Mouse (Mus musculus): Measurements from ENCODE around the gene Heatr5a.

DNA sequence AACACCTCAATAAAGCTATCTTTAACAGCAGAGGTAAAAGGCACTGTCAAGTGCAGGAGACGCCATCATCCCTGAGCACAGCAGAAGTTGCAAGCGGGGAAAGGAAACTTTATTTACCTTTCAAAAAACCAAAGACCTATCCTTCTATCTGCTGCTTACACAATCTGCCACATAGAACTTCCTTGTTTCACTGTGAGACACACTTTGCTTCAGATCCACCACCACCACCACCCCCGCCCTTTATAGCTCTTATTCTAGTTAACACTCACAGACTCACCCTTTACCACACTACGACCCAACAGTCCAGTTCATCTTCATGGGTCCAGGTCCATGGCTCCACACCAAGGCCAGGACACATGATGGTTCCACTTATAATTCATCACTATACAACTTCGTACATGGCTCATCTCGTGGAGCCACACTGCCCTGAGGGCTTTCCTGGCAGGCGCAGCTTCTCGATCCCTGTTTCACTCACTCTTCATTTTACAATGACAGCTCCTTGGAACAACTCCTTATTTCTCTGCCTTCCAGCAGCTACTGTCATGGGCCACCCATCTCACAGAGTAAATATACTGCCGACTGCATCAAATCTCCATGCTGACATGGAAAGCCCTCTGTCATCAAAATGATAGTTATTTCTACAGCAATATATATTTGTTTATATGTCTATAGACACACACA, 3.1 kb downstream of the Heatr5a start:
- TF ChIP-seq POLR2A (IDR thresholded peaks at IDR 0.05; ENCODE audit: insufficient read depth, low read depth, low read length): no peak
- TF ChIP-seq CTCF (IDR thresholded peaks at IDR 0.05; ENCODE audit: insufficient read depth, low read depth, low read length): no peak

Measured in olfactory bulb, adult 2 months (tissue).